ENCODE assay signal across 8 mouse cellular contexts in the genomic region with DNA sequence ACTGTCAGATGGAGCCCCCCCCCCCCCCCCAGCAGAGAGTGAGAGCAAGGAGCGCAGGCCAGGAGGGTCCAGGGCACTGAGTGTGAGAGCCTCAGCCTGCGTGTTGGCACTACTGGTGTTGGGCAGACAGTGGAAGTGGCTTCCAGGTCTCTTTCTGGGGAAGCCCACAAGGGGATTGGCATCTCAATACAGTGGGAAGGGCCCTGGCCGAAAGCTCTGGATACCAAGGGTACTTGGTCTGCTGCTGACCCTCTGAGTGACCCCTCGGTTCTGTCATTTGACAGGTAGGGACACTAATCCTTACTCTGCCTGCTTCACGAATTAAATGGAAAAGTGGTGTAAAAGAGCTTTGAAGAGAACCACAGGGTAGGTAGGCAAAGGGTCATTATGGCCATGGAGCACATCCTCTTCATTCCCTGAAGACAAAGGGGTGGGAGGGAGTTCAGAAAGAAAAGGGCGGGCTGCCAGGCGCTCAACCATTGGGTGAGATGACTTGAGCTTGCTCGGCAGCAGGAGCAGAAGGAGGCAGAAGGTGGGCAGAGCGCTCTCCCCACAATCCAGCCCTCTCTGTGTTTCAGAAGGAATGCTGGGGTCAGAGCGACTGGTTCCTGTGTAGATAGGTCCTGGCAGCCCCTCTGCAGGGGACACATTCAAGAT.
DNase-seq lines count a peak whose midpoint lies in the region; ATAC-seq and TF ChIP-seq lines count a peak whose summit lies in the region.

No protein-coding gene starts in this region.

- H3K4me2 ChIP-seq in forebrain, embryonic 16.5 days (ENCODE audit: low read length), result no peak overlapping the region
- H3K4me2 ChIP-seq in embryonic facial prominence, embryonic 12.5 days (replicated peaks), result peak overlapping the region; percentile 38
- peak overlapping the region; percentile 41; the same call in 1 of the 2 replicates for H3K4me2 ChIP-seq in intestine, embryonic 14.5 days (ENCODE audit: low read length)

- 32% methylated on average over 10 of the region's 10 CpGs for WGBS in forebrain, embryonic 10.5 days
- 41% methylated on average over 10 of the region's 10 CpGs for WGBS in forebrain, embryonic 16.5 days
- 53% methylated on average over 10 of the region's 10 CpGs for WGBS in embryonic facial prominence, embryonic 12.5 days
- WGBS in intestine, embryonic 14.5 days, result 66% methylated on average over 10 of the region's 10 CpGs

- in situ Hi-C loops in ES-E14 (cut with MboI; ENCODE audit: low sequenced_read_pairs in 2 of 2, unreplicated experiment in 2 of 2), result no loop called here

- H3K27me3 ChIP-seq in forebrain, embryonic 10.5 days (ENCODE audit: poor library complexity, severe bottlenecking), result no peaks in the 10 kb centered on the region; the same call in 1 of the 2 replicates
- no peaks in the 10 kb centered on the region for H3K27me3 ChIP-seq in forebrain, embryonic 16.5 days (replicated peaks; ENCODE audit: control insufficient read depth, insufficient read depth, low read length)
- H3K27me3 ChIP-seq in embryonic facial prominence, embryonic 12.5 days, result no peaks in the 10 kb centered on the region
- H3K27me3 ChIP-seq in intestine, embryonic 14.5 days (replicated peaks; ENCODE audit: control insufficient read depth, insufficient read depth, low read length), result no peaks in the 10 kb centered on the region

- H3K4me3 ChIP-seq in forebrain, embryonic 10.5 days, result peak overlapping the region; percentile 44
- H3K4me3 ChIP-seq in forebrain, embryonic 16.5 days (replicated peaks; ENCODE audit: low read length), result no peak overlapping the region
- H3K4me3 ChIP-seq in ES-E14 (ENCODE audit: insufficient read depth in 1 of 2, low read depth in 1 of 2, low read length in 2 of 2, poor library complexity in 1 of 2, severe bottlenecking in 1 of 2), result peak overlapping the region; percentile 51 to 53
- 0 out of 2 replicates have a peak overlapping the region, but pooled peaks have one; percentile 13 for H3K4me3 ChIP-seq in embryonic facial prominence, embryonic 12.5 days
- peak overlapping the region; percentile 15; the same call in 1 of the 2 replicates for H3K4me3 ChIP-seq in intestine, embryonic 14.5 days (ENCODE audit: low read depth, low read length)

- H3K36me3 ChIP-seq in forebrain, embryonic 10.5 days (replicated peaks), result peaks cover 14% of the 10 kb centered on the region; the same call in 1 of the 2 replicates
- peaks cover 13% of the 10 kb centered on the region; the same call in 1 of the 2 replicates for H3K36me3 ChIP-seq in forebrain, embryonic 16.5 days (ENCODE audit: control insufficient read depth, insufficient read depth)
- H3K36me3 ChIP-seq in ES-E14 (ENCODE audit: control insufficient read depth, insufficient read depth, low read length, poor library complexity, severe bottlenecking), result no peaks in the 10 kb centered on the region
- H3K36me3 ChIP-seq in embryonic facial prominence, embryonic 12.5 days, result peaks cover 5% of the 10 kb centered on the region; the same call in 1 of the 2 replicates
- no peaks in the 10 kb centered on the region for H3K36me3 ChIP-seq in intestine, embryonic 14.5 days (ENCODE audit: control insufficient read depth, insufficient read depth, low read length)

- DNase-seq in forebrain, embryonic 10.5 days (ENCODE audit: extremely low spot score, low spot score), result peak; percentile 36
- DNase-seq in ES-E14 (ENCODE audit: low read depth, low spot score), result no peak
- DNase-seq in intestine, embryonic 14.5 days (ENCODE audit: low spot score), result no peak
- DNase-seq in lung, postnatal 14 days, result peak; percentile 46
- DNase-seq in embryo, embryonic 11 days, result no peak
- no peak for DNase-seq in right cerebral cortex, postnatal 25 days

- H3K9ac ChIP-seq in forebrain, embryonic 16.5 days (replicated peaks; ENCODE audit: low read depth, low read length), result no peak overlapping the region
- H3K9ac ChIP-seq in ES-E14 (ENCODE audit: insufficient read depth, low read depth, low read length, poor library complexity, severe bottlenecking), result peak overlapping the region; percentile 67; the same call in 1 of the 2 replicates
- H3K9ac ChIP-seq in embryonic facial prominence, embryonic 12.5 days, result no peak overlapping the region
- no peak overlapping the region for H3K9ac ChIP-seq in intestine, embryonic 14.5 days (ENCODE audit: low read length)

- ATAC-seq in forebrain, embryonic 16.5 days, result no peak
- no peak for ATAC-seq in embryonic facial prominence, embryonic 12.5 days (ENCODE audit: insufficient number of reproducible peaks, insufficient read depth, low FRiP score, low TSS enrichment)
- no peak for ATAC-seq in intestine, embryonic 14.5 days (replicated peaks; ENCODE audit: low FRiP score, low TSS enrichment, low read depth)

- peaks cover 34% of the 10 kb centered on the region for H3K4me1 ChIP-seq in forebrain, embryonic 10.5 days
- H3K4me1 ChIP-seq in forebrain, embryonic 16.5 days (replicated peaks; ENCODE audit: control insufficient read depth, insufficient read depth, low read length), result peaks cover 11% of the 10 kb centered on the region
- H3K4me1 ChIP-seq in ES-E14 (ENCODE audit: control insufficient read depth in 2 of 2, insufficient read depth in 2 of 2, low read length in 2 of 2, poor library complexity in 1 of 2), result peaks cover 3 to 14% of the 10 kb centered on the region in 2 experiments; a peak in 2 of 4 replicates
- H3K4me1 ChIP-seq in embryonic facial prominence, embryonic 12.5 days, result peaks cover 19% of the 10 kb centered on the region
- peaks cover 9% of the 10 kb centered on the region for H3K4me1 ChIP-seq in intestine, embryonic 14.5 days (replicated peaks; ENCODE audit: control insufficient read depth, insufficient read depth, low read length)

- H3K9me3 ChIP-seq in forebrain, embryonic 10.5 days, result peaks cover 6% of the 10 kb centered on the region; the same call in 1 of the 2 replicates
- H3K9me3 ChIP-seq in forebrain, embryonic 16.5 days (ENCODE audit: control insufficient read depth, low read length), result 0 out of 2 replicates have a peak, but pooled peaks cover 5% of the 10 kb centered on the region
- no peaks in the 10 kb centered on the region for H3K9me3 ChIP-seq in ES-E14 (ENCODE audit: control insufficient read depth, insufficient read depth, low read depth, low read length)
- H3K9me3 ChIP-seq in embryonic facial prominence, embryonic 12.5 days, result no peaks in the 10 kb centered on the region
- H3K9me3 ChIP-seq in intestine, embryonic 14.5 days (ENCODE audit: control insufficient read depth, low read length), result peaks cover 6% of the 10 kb centered on the region; the same call in 1 of the 2 replicates

- peak overlapping the region; percentile 81 for H3K27ac ChIP-seq in forebrain, embryonic 10.5 days
- H3K27ac ChIP-seq in forebrain, embryonic 16.5 days (ENCODE audit: low read length), result no peak overlapping the region
- peak overlapping the region; percentile 53; the same call in 1 of the 2 replicates for H3K27ac ChIP-seq in ES-E14 (ENCODE audit: insufficient read depth, low read depth, low read length, poor library complexity, severe bottlenecking)
- H3K27ac ChIP-seq in embryonic facial prominence, embryonic 12.5 days, result peak overlapping the region; percentile 7; the same call in 1 of the 2 replicates
- H3K27ac ChIP-seq in intestine, embryonic 14.5 days (ENCODE audit: low read depth), result no peak overlapping the region; the same call in 1 of the 2 replicates

TF ChIP-seq in ES-E14, 5 proteins besides CTCF, POLR2A, EP300 and RAD21:
- TF ChIP-seq ZC3H11A (IDR thresholded peaks at IDR 0.05; ENCODE audit: borderline replicate concordance, low read depth, low read length) (no peak), ZNF384 (IDR thresholded peaks at IDR 0.05; ENCODE audit: low read depth, low read length) (no peak), MAFK (IDR thresholded peaks at IDR 0.05; ENCODE audit: insufficient read depth, low read depth, low read length) (no peak), HCFC1 (IDR thresholded peaks at IDR 0.05; ENCODE audit: borderline replicate concordance, insufficient read depth, low read length) (no peak), CHD2 (IDR thresholded peaks at IDR 0.05; ENCODE audit: low read depth, low read length) (no peak)

Comparison
In these comparisons a context has a peak if more than half of its experiments do, and no peak if none do; other contexts are left out.
1. H3K27ac ChIP-seq: peak in forebrain, embryonic 10.5 days (single experiment), ES-E14 (single experiment) and embryonic facial prominence, embryonic 12.5 days (single experiment); none in forebrain, embryonic 16.5 days (single experiment) and intestine, embryonic 14.5 days (single experiment).
2. DNase-seq: peak in forebrain, embryonic 10.5 days (single experiment) and lung, postnatal 14 days (single experiment); none in ES-E14 (single experiment), intestine, embryonic 14.5 days (single experiment), embryo, embryonic 11 days (single experiment) and right cerebral cortex, postnatal 25 days (single experiment).